Mouse (Mus musculus): ENCODE data around the gene Suv39h1. TPM values are rescaled to one million over a fixed set of nuclear protein-coding genes. Genes with fewer than 3 reads are reported as not detected.
"Not testable (repeated sequence)": the region's sequence is repeated elsewhere in the genome, so short reads cannot be mapped to it uniquely, and the experiment has no call there.

The Suv39h1 gene
- polyA plus RNA-seq, 1 experiment from 2014 or later = 90.6 TPM

DNA sequence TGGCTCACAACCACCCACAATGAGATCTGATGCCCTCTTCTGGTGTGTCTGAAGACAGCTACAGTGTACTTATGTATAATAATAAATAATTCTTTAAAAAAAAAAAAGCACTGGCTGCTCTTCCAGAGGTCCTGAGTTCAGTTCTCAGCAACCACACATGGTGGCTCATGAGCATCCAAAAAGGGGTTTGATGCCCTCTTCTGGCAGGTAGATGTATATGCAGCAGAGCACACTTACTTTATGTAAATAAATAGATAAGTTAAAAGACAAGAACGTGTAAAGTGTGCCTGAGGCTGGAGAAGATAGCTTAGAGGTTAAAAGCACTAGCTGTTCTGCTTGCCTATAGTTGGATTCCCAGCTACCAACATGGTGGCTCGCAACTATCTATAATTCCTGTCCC, 49.8 kb downstream of the Suv39h1 start:
- H3K36me3 ChIP-seq = no peaks in the 10 kb centered on the region
- no peaks in the 10 kb centered on the region for H3K27me3 ChIP-seq
- ATAC-seq (ENCODE audit: insufficient number of reproducible peaks, insufficient read depth, low FRiP score, low TSS enrichment, low read depth) = no peak
- H3K4me1 ChIP-seq (replicated peaks) = no peaks in the 10 kb centered on the region
- H3K4me2 ChIP-seq = no peak overlapping the region
- no peaks in the 10 kb centered on the region for H3K9me3 ChIP-seq
- no peak overlapping the region for H3K27ac ChIP-seq
- H3K4me3 ChIP-seq (replicated peaks) = no peak overlapping the region
- no peak overlapping the region for H3K9ac ChIP-seq (replicated peaks)
- 66% methylated on average over 2 of the region's 2 CpGs for WGBS

DNA sequence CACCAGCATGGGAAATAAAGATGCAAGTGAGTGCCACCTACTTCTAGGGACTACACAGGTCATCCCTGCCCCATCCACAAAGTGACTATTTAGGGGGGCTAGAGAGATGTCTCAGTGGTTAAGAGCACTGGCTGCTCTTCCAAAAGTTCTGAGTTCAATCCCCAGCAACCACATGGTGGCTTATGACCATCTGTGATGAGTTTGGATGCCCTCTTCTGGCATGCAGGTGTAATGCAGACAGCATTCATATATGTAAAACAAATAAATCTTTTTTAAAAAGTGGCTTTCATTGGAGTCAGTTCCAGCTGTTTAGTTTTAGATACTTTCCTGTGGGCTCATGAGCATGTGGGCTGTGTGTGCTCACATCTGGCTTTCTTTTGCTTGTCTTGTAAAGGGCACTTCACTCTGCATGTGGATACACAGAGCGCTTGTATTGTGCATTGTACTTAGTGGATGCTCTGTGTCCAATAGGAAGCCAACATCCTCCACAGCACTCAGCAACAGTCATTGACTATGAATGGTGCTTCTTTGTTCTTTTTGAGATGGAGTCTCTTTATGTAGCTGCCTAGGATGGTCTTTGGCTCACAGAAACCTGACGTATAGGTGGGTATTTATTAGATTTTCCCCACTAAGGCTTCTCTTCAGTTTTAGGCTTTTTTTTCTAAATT, 54.3 kb downstream of the Suv39h1 start:
- H3K9me3 ChIP-seq = no peaks in the 10 kb centered on the region
- H3K4me3 ChIP-seq (replicated peaks) = no peak overlapping the region
- H3K9ac ChIP-seq (replicated peaks) = no peak overlapping the region
- no peak overlapping the region for H3K4me2 ChIP-seq
- ATAC-seq (ENCODE audit: insufficient number of reproducible peaks, insufficient read depth, low FRiP score, low TSS enrichment, low read depth) = no peak
- 87% methylated on average over 2 of the region's 2 CpGs for WGBS
- no peaks in the 10 kb centered on the region for H3K36me3 ChIP-seq
- no peaks in the 10 kb centered on the region for H3K4me1 ChIP-seq (replicated peaks)
- no peak overlapping the region for H3K27ac ChIP-seq
- H3K27me3 ChIP-seq = no peaks in the 10 kb centered on the region

DNA sequence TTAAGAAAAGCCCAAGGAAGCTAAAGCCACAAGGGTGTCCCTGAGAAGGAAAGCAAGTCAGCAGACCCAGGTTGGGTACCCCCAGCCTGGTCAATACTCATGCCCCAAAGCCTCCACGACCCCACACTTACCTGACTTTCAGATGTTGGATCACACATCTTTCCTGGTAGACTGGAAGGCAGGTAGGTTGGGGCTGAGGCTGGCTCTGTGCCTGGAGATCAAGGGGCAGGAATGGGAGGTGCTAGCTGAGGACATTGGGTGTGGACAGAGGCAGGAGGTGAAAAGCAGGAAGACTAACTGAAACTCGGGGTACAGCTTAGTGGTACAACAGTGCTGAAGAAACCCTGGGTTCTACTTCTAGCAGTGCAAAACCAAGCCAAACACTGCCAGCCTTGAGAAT, 56.3 kb downstream of the Suv39h1 start, which contains the start of gene Glod5:
TSS of gene Glod5 (minus strand) at position 207 of the 400 bp plus-strand sequence.
- Histone ChIP-seq H3K4me3 (replicated peaks) (no peak within 1 kb of the TSS), H3K27ac (no peak within 1 kb of the TSS), H3K9ac (replicated peaks) (no peak within 1 kb of the TSS), H3K27me3 (no peaks in the 10 kb centered on the region), H3K36me3 (no peaks in the 10 kb centered on the region), H3K4me2 (no peak within 1 kb of the TSS), H3K9me3 (no peaks in the 10 kb centered on the region), H3K4me1 (replicated peaks) (no peaks in the 10 kb centered on the region)
- 56% methylated on average over 2 of the region's 2 CpGs for WGBS
- ATAC-seq (ENCODE audit: insufficient number of reproducible peaks, insufficient read depth, low FRiP score, low TSS enrichment, low read depth) = no peak

DNA sequence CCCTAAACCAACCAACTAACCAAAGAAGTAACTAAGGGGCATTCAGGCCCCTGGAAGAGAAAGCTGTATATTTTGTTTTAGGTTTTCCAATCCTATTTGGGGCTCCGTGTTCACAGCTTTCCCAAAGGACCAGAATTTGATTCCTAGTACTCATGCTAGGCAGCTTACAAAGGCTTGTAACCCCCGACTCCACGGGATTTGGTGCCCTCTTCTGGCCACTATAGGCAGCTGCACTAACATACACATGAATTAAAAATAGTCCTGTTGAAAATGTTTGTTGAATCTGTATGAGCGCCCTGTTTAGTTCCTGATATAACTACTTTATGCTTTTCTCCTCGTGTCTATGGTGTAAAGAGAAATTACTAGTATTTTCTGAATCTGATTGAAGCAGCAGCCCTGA, 57.4 kb downstream of the Suv39h1 start:
- no peak for ATAC-seq (ENCODE audit: insufficient number of reproducible peaks, insufficient read depth, low FRiP score, low TSS enrichment, low read depth)
- Histone ChIP-seq H3K9me3 (no peaks in the 10 kb centered on the region), H3K4me1 (replicated peaks) (no peaks in the 10 kb centered on the region), H3K36me3 (no peaks in the 10 kb centered on the region), H3K27ac (no peak overlapping the region), H3K4me3 (replicated peaks) (no peak overlapping the region), H3K4me2 (no peak overlapping the region), H3K27me3 (no peaks in the 10 kb centered on the region), H3K9ac (replicated peaks) (no peak overlapping the region)
- 13% methylated on average over 5 of the region's 5 CpGs for WGBS

DNA sequence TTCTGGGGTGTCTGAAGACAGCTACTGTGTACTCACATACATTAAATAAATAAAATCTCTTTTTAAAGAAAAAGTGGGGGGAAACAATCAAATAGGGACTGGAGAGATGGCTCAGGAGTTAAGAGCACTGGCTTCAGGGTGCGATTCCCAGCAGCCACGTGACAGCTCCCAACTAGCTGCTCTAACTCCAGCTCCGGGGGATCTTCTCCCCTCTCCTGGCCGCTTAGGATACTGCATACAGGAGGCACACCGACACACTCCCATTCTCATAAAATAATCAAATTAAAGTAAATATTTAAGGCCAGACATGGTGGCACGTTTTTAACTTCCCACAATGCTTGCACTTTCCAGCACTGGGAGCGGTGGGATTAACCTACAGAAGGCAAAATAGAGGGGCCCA, 58.9 kb downstream of the Suv39h1 start:
- H3K9me3 ChIP-seq; H3K4me1 ChIP-seq (replicated peaks); H3K27me3 ChIP-seq; H3K9ac ChIP-seq (replicated peaks); H3K36me3 ChIP-seq; H3K4me2 ChIP-seq; H3K27ac ChIP-seq; ATAC-seq (ENCODE audit: insufficient number of reproducible peaks, insufficient read depth, low FRiP score, low TSS enrichment, low read depth); H3K4me3 ChIP-seq (replicated peaks): not testable (repeated sequence)
- WGBS = 22% methylated on average over 7 of the region's 7 CpGs

DNA sequence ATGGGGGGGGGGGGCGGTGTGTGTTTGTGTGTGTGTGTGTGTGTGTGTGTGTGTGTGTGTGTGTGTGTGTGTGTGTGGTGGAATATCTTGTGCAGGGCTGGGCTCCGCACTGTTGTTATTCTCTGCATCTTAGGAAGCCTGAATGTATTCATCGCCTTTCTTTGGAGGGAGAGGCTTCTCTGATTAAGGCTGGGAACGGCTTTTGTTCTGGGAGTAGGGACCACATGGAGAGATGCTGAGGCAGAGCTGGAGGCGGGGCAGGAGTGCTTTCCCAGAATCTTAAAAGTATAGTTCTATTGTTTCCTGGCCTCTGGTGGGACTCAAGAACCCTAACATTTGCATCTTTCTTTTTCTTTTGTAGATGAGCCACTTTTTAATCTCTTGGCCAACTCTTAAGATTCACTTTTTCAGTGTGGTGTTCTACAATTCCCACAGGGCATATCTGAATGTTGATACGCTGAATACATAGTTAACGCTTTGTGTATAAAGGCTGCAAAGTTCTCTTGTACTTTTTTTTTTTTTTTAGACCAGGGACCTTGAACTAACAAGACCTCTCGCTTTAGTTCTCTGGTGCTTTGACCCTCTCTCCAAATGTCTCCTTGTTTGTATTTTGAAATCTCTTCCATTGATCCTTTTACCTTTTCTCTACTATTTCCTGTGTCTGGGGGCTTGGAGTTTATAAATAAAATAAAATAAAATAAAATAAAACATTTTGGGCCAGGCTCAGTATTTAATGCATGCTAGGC, 60.8 kb downstream of the Suv39h1 start:
- H3K9me3 ChIP-seq = no peaks in the 10 kb centered on the region
- no peak overlapping the region for H3K4me3 ChIP-seq (replicated peaks)
- H3K27ac ChIP-seq = no peak overlapping the region
- no peak overlapping the region for H3K4me2 ChIP-seq
- H3K27me3 ChIP-seq = no peaks in the 10 kb centered on the region
- no peak for ATAC-seq (ENCODE audit: insufficient number of reproducible peaks, insufficient read depth, low FRiP score, low TSS enrichment, low read depth)
- H3K4me1 ChIP-seq (replicated peaks) = no peaks in the 10 kb centered on the region
- no peak overlapping the region for H3K9ac ChIP-seq (replicated peaks)
- no peaks in the 10 kb centered on the region for H3K36me3 ChIP-seq
- 39% methylated on average over 8 of the region's 8 CpGs for WGBS

DNA sequence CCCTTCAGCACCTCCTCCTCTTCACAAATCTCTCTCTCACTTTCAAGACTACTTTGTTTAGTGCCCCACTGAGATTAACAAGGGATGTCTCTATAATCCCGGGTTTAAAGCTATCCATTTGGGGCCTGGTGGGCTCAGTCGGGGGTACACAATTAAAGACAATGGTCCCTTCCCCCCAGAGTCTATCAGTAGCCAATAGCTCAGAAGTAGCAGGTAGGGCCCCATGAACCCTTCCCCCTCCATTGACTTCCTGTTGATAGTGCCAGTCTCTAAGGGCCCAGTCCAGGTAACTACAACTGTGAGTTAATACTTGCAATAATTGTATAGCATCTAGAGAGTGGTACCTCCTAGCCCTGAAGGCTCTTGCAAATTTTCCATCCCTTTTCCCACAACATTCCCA, 61.4 kb downstream of the Suv39h1 start:
- H3K4me2 ChIP-seq = no peak overlapping the region
- H3K9me3 ChIP-seq = no peaks in the 10 kb centered on the region
- no peaks in the 10 kb centered on the region for H3K4me1 ChIP-seq (replicated peaks)
- no peaks in the 10 kb centered on the region for H3K36me3 ChIP-seq
- no peak overlapping the region for H3K4me3 ChIP-seq (replicated peaks)
- ATAC-seq (ENCODE audit: insufficient number of reproducible peaks, insufficient read depth, low FRiP score, low TSS enrichment, low read depth) = no peak
- H3K9ac ChIP-seq (replicated peaks) = no peak overlapping the region
- no peaks in the 10 kb centered on the region for H3K27me3 ChIP-seq
- no peak overlapping the region for H3K27ac ChIP-seq
- WGBS = 30% methylated on average over 2 of the region's 2 CpGs

Other genes with a start within 250 kb of the Suv39h1 start
- gene Otud5, start 233.4 kb downstream of the Suv39h1 start, polyA plus RNA-seq (2016; fragmentation: Nextera tagmentation; extraction: Ambion mirVana) = 58.0 and 67.0 TPM in 2 replicates
- gene Pim2, start 196.5 kb downstream of the Suv39h1 start, polyA plus RNA-seq (2016; fragmentation: Nextera tagmentation; extraction: Ambion mirVana) = 6.2 and 6.8 TPM in 2 replicates
- 26.8 and 30.8 TPM in 2 replicates for gene Slc35a2, start 190.7 kb downstream of the Suv39h1 start, polyA plus RNA-seq (2016; fragmentation: Nextera tagmentation; extraction: Ambion mirVana)
- 147 and 149 TPM in 2 replicates for gene Pqbp1, start 175.5 kb downstream of the Suv39h1 start, polyA plus RNA-seq (2016; fragmentation: Nextera tagmentation; extraction: Ambion mirVana)
- 153 and 159 TPM in 2 replicates for gene Timm17b, start 175.4 kb downstream of the Suv39h1 start, polyA plus RNA-seq (2016; fragmentation: Nextera tagmentation; extraction: Ambion mirVana)
- not detected in 2 replicates for gene Gm10491, start 166.9 kb downstream of the Suv39h1 start, polyA plus RNA-seq (2016; fragmentation: Nextera tagmentation; extraction: Ambion mirVana)
- gene Gm10490, start 165.2 kb downstream of the Suv39h1 start, polyA plus RNA-seq (2016; fragmentation: Nextera tagmentation; extraction: Ambion mirVana) = not detected in 2 replicates
- gene Pcsk1n, start 154.9 kb downstream of the Suv39h1 start, polyA plus RNA-seq (2016; fragmentation: Nextera tagmentation; extraction: Ambion mirVana) = 0.35 and 0.99 TPM in 2 replicates
- not detected in 2 replicates for gene Eras, start 146.2 kb downstream of the Suv39h1 start, polyA plus RNA-seq (2016; fragmentation: Nextera tagmentation; extraction: Ambion mirVana)
- 52.9 and 53.6 TPM in 2 replicates for gene Hdac6, start 126.9 kb downstream of the Suv39h1 start, polyA plus RNA-seq (2016; fragmentation: Nextera tagmentation; extraction: Ambion mirVana)
- gene Gata1, start 96.7 kb downstream of the Suv39h1 start, polyA plus RNA-seq (2016; fragmentation: Nextera tagmentation; extraction: Ambion mirVana) = 2.0 and 2.3 TPM in 2 replicates
- gene Glod5, start 56.3 kb downstream of the Suv39h1 start, polyA plus RNA-seq (2016; fragmentation: Nextera tagmentation; extraction: Ambion mirVana) = not detected in 2 replicates
- gene Was, start 15.7 kb upstream of the Suv39h1 start, polyA plus RNA-seq (2016; fragmentation: Nextera tagmentation; extraction: Ambion mirVana) = 0.10 and 0.31 TPM in 2 replicates
- 20.5 and 20.9 TPM in 2 replicates for gene Wdr13, start 58.1 kb upstream of the Suv39h1 start, polyA plus RNA-seq (2016; fragmentation: Nextera tagmentation; extraction: Ambion mirVana)
- 531 and 573 TPM in 2 replicates for gene Rbm3, start 71.1 kb upstream of the Suv39h1 start, polyA plus RNA-seq (2016; fragmentation: Nextera tagmentation; extraction: Ambion mirVana)
- 13.8 and 14.6 TPM in 2 replicates for gene Tbc1d25, start 101.4 kb upstream of the Suv39h1 start, polyA plus RNA-seq (2016; fragmentation: Nextera tagmentation; extraction: Ambion mirVana)
- gene Ebp, start 118.8 kb upstream of the Suv39h1 start, polyA plus RNA-seq (2016; fragmentation: Nextera tagmentation; extraction: Ambion mirVana) = 23.3 and 28.2 TPM in 2 replicates
- gene Porcn, start 131.8 kb upstream of the Suv39h1 start, polyA plus RNA-seq (2016; fragmentation: Nextera tagmentation; extraction: Ambion mirVana) = 11.4 and 13.2 TPM in 2 replicates
- gene Ftsj1, start 177.6 kb upstream of the Suv39h1 start, polyA plus RNA-seq (2016; fragmentation: Nextera tagmentation; extraction: Ambion mirVana) = 47.6 and 49.2 TPM in 2 replicates
- gene Slc38a5, start 196.4 kb upstream of the Suv39h1 start, polyA plus RNA-seq (2016; fragmentation: Nextera tagmentation; extraction: Ambion mirVana) = 1.0 and 1.4 TPM in 2 replicates

Measured in limb, embryonic 12.5 days (tissue).